Mouse (Mus musculus): Measurements from ENCODE around the gene Rab33b.

DNA sequence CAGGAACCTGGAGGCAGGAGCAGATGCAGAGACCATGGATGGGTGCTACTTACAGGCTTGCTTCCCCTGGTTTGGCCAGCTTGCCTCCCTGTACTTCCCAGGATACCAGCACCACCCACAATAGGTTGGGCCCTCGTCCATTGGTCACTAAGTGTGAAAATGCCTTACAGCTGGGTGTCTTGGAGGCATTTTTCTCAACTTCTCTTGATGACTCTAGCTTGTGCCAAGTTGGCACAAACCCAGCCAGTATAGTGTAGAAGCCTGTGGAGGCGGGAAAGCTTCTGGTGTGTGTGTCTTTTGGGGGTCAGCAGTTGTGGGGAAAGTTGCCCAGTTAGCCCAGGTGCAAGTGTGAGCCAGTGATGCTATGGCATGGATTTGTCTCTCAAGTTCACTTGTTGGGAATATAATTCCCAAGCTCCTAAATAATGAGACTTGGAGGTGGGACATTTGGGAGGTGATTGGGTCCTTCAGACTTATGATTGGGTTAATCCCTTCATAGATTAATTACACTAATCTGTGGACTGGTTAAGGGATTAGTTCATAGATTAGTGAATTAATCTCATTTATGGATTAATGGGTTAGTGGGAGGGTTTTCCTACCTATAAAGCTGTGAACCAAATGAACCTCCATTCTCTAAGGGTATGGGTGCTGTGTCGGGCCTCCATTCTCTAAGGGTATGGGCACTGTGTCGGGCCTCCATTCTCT is 2.9 kb downstream of the Rab33b start:
- TF ChIP-seq CTCF (IDR thresholded peaks at IDR 0.05; ENCODE audit: low read depth) (no peak), EP300 (IDR thresholded peaks at IDR 0.05; ENCODE audit: low read depth) (no peak)

All from liver, postnatal 0 days (tissue).